Mouse (Mus musculus) MEL (cell line): ENCODE measurements around the gene Schip1. TPM values are rescaled to one million over a fixed set of nuclear protein-coding genes. Genes with fewer than 3 reads are reported as not detected.

Experiments used
- polyA plus RNA-seq, 2 experiments: library from polyadenylated mRNA; stranded (reverse) in 1 of 2; unstranded in 1 of 2; fragments of >175 nt in 1 of 2; fragments of >200 nt in 1 of 2; gene quantifications; 2 replicates each; pipeline versions ENCODE4 v1.2.1 to v1.2.4; 2012; ENCODE audit warnings: low replicate concordance in 2 of 2, low read depth in 1 of 2; ENCODE audit not compliant: insufficient read length in 2 of 2, insufficient read depth in 1 of 2, missing spikeins in 1 of 2
- total RNA-seq: library from RNA; depleted of rRNA; stranded (reverse); fragments of 300-350 nt; gene quantifications from 2 replicates; pipeline ENCODE4 v1.2.3, GENCODE M21; 2012; rRNA removed

Gene Schip1
- total and polyA plus RNA-seq, 3 experiments, result 10.1 to 12.4 TPM; not detected in 1

Other genes starting within 250 kb of the Schip1 start
- gene Iqcj, start 172.6 kb upstream of the Schip1 start, total RNA-seq, result not detected in 2 replicates
- not detected for gene Iqcj, start 172.6 kb upstream of the Schip1 start, polyA plus RNA-seq
- gene Iqschfp, start 172.6 kb upstream of the Schip1 start, total RNA-seq, result not detected in 2 replicates
- not detected for gene Iqschfp, start 172.6 kb upstream of the Schip1 start, polyA plus RNA-seq